Mouse (Mus musculus) heart, postnatal 0 days (tissue): ENCODE results near the gene Enox1.

Source experiments
- CTCF ChIP-seq: IDR thresholded peaks from 2 replicates; pipeline ENCODE4 v1.5.1; 2016; ENCODE audit warnings: antibody characterized with exemption, control low read depth, low read depth
- EP300 ChIP-seq: IDR thresholded peaks from 2 replicates; pipeline ENCODE4 v1.6.1; 2016; ENCODE audit warnings: antibody characterized with exemption, low read depth

DNA sequence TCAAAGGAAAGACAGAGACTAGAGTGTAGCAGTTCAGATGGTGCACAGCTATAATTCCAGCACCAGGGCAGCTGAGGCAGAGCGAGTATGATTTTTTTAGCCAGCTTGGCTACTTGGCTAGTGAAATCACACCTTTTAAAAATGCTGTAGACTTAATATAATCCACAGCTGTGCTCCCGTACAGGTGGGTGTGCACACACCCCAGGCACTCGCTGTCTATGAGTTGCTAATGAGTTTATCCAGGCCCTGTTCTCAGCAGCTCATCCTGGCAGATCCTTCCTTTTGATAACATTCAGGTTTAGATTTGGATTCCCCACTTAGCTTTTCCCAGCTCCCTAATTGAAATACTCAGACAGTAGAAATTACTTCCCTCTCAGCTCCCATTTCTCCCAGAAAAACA is 353.4 kb downstream of the Enox1 start:
- TF ChIP-seq CTCF, result no peak
- TF ChIP-seq EP300, result no peak
